Mouse (Mus musculus) midbrain, embryonic 14.5 days (tissue): ENCODE measurements around the gene Pitpnc1. TPM values are rescaled to one million over a fixed set of nuclear protein-coding genes. Genes with fewer than 3 reads are reported as not detected.

Experiments used
- ATAC-seq: fragments of 200-750 bp; cut with Nextera tagmentation; 2 replicates; pipeline ENCODE4 v1.8.0; 2017; ENCODE audit warnings: moderate number of reproducible peaks, moderate library complexity; ENCODE audit not compliant: low FRiP score, low TSS enrichment
- DNase-seq: peaks from one replicate; pipeline ENCODE4 v3.0.0-alpha.2; 2015
- H3K27ac ChIP-seq: fragments of 300-500 bp; sonication (generic); replicated peaks from 2 replicates; pipeline ENCODE4 v1.5.1; 2014; ENCODE audit warnings: mild to moderate bottlenecking, low read depth, low read length, moderate library complexity
- H3K27me3 ChIP-seq: fragments of 300-500 bp; sonication (generic); 2 replicates; pipeline ENCODE4 v1.6.1; 2014; ENCODE audit warnings: low read length, control low read depth, mixed read lengths; ENCODE audit not compliant: control insufficient read depth, insufficient read depth
- H3K36me3 ChIP-seq: fragments of 300-500 bp; sonication (generic); 2 replicates; pipeline ENCODE4 v1.6.1; 2014; ENCODE audit warnings: low read length, control low read depth; ENCODE audit not compliant: control insufficient read depth, insufficient read depth
- H3K4me1 ChIP-seq: fragments of 300-500 bp; sonication (generic); 2 replicates; pipeline ENCODE4 v1.6.1; 2014; ENCODE audit warnings: mild to moderate bottlenecking, antibody characterized with exemption, low read length, control low read depth; ENCODE audit not compliant: control insufficient read depth, insufficient read depth
- H3K4me2 ChIP-seq: fragments of 300-500 bp; sonication (generic); 2 replicates; pipeline ENCODE4 v1.6.1; 2014; ENCODE audit warnings: mild to moderate bottlenecking, low read length, moderate library complexity
- H3K4me3 ChIP-seq: fragments of 300-500 bp; sonication (generic); replicated peaks from 2 replicates; pipeline ENCODE4 v1.5.1; 2014; ENCODE audit warnings: low read depth, low read length
- H3K9ac ChIP-seq: fragments of 300-500 bp; sonication (generic); replicated peaks from 2 replicates; pipeline ENCODE4 v1.6.1; 2014; ENCODE audit warnings: mild to moderate bottlenecking, low read length, moderate library complexity
- H3K9me3 ChIP-seq: fragments of 300-500 bp; sonication (generic); 2 replicates; pipeline ENCODE4 v1.6.1; 2016; ENCODE audit warnings: low read length, control low read depth, mixed read lengths; ENCODE audit not compliant: control insufficient read depth
- WGBS: fragments of 180-500 bp; shearing (Covaris S2); extraction: QIAGEN DNeasy Blood & Tissue Kit; methylation state at CpG from one replicate; pipeline ENCODE4 v1.1.7; 2014; 5-methylcytosine and 5-hydroxymethylcytosine counted together
- polyA plus RNA-seq: library from polyadenylated mRNA; unstranded; fragments of >200 nt; fragmentation: Nextera tagmentation; extraction: Ambion mirVana; gene quantifications from 2 replicates; pipeline ENCODE4 v1.2.1, GENCODE M21; 2014

The Pitpnc1 gene
- polyA plus RNA-seq, 1 experiment from 2014 or later = 42.1 TPM

- H3K4me2 ChIP-seq = no peak overlapping the region
- H3K27ac ChIP-seq = no peak overlapping the region
- no peaks in the 10 kb centered on the region for H3K36me3 ChIP-seq
- no peak overlapping the region for H3K9ac ChIP-seq
- H3K4me3 ChIP-seq = no peak overlapping the region
- H3K27me3 ChIP-seq = no peaks in the 10 kb centered on the region
- DNase-seq = peak; percentile 44
- ATAC-seq = no peak
- H3K4me1 ChIP-seq = 0 out of 2 replicates have a peak, but pooled peaks cover 3% of the 10 kb centered on the region
- 69% methylated on average over 4 of the region's 4 CpGs for WGBS
- no peaks in the 10 kb centered on the region for H3K9me3 ChIP-seq
Observed at GRCm38 (mm10) chr11:107437723-107438122, 32.8 kb downstream of the Pitpnc1 start.

GRCm38 (mm10) chr11:107435776-107436449, 34.6 kb downstream of the Pitpnc1 start:
- Histone ChIP-seq H3K9me3 (no peaks in the 10 kb centered on the region), H3K4me1 (0 out of 2 replicates have a peak, but pooled peaks cover 3% of the 10 kb centered on the region), H3K27me3 (no peaks in the 10 kb centered on the region), H3K4me3 (no peak overlapping the region), H3K36me3 (no peaks in the 10 kb centered on the region), H3K9ac (no peak overlapping the region), H3K27ac (no peak overlapping the region), H3K4me2 (no peak overlapping the region)
- 94% methylated on average over 6 of the region's 6 CpGs for WGBS
- ATAC-seq = no peak
- DNase-seq = no peak

- DNase-seq (no peak), ATAC-seq (no peak)
- no peaks in the 10 kb centered on the region for H3K9me3 ChIP-seq
- no peak overlapping the region for H3K9ac ChIP-seq
- H3K27me3 ChIP-seq = no peaks in the 10 kb centered on the region
- H3K36me3 ChIP-seq = no peaks in the 10 kb centered on the region
- 88% methylated on average over 7 of the region's 7 CpGs for WGBS
- H3K4me3 ChIP-seq = no peak overlapping the region
- 0 out of 2 replicates have a peak, but pooled peaks cover 3% of the 10 kb centered on the region for H3K4me1 ChIP-seq
- no peak overlapping the region for H3K4me2 ChIP-seq
- no peak overlapping the region for H3K27ac ChIP-seq
Observed at GRCm38 (mm10) chr11:107431197-107431965, 39.1 kb downstream of the Pitpnc1 start.

- H3K4me1 ChIP-seq = no peaks in the 10 kb centered on the region
- no peak for DNase-seq
- no peaks in the 10 kb centered on the region for H3K27me3 ChIP-seq
- H3K27ac ChIP-seq = no peak overlapping the region
- no peaks in the 10 kb centered on the region for H3K36me3 ChIP-seq
- 96% methylated on average over 10 of the region's 10 CpGs for WGBS
- no peak overlapping the region for H3K4me2 ChIP-seq
- no peak overlapping the region for H3K4me3 ChIP-seq
- ATAC-seq = no peak
- no peak overlapping the region for H3K9ac ChIP-seq
- H3K9me3 ChIP-seq = no peaks in the 10 kb centered on the region
Observed at GRCm38 (mm10) chr11:107428011-107428410, 42.5 kb downstream of the Pitpnc1 start.

DNA sequence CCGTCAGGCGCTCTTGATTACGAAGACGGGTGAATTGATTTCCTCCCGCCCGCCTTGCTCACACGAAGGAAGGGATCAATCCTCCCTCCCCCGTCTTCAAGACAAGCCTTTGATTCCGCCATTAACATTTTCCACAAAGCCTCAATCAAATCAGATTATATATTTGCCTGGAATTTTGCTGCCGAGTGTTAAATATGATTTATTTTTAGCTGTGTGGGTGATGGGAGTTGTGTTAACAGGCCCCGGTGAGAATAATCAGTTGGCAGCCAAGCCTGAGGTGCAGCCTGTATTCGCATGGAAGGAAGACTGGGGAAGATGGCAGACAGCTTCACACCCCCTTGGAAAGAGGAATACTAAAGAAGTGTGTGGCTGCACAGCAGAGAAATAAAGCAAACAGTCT, 46.3 kb downstream of the Pitpnc1 start:
- DNase-seq (peak; percentile 40), ATAC-seq (no peak)
- 75% methylated on average over 12 of the region's 12 CpGs for WGBS
- H3K4me1 ChIP-seq = no peaks in the 10 kb centered on the region
- no peaks in the 10 kb centered on the region for H3K27me3 ChIP-seq
- H3K4me3 ChIP-seq = no peak overlapping the region
- no peak overlapping the region for H3K9ac ChIP-seq
- peak overlapping the region; percentile 52; the same call in 1 of the 2 replicates for H3K27ac ChIP-seq
- H3K4me2 ChIP-seq = no peak overlapping the region
- no peaks in the 10 kb centered on the region for H3K9me3 ChIP-seq
- H3K36me3 ChIP-seq = no peaks in the 10 kb centered on the region

DNA sequence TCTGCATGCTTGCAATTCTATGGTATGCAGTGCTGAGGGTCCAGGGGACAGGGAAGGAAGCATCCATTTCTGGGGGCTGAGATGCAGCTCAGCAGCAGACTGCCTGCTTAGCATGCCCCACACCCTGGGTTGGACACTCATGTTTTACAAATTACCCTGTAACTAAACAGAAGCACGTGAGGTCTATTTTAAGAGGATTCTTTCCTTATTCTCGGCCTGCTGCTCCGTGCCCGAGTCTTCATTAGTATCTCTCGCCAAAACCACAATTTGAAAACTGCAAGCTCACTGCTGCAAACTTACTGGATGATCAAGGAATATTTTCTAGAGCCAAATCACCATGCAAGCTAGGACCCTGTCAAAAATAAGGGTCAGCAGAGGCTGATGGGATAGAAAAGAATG, 48.1 kb downstream of the Pitpnc1 start:
- Histone ChIP-seq H3K9me3 (no peaks in the 10 kb centered on the region), H3K4me2 (no peak overlapping the region), H3K4me3 (no peak overlapping the region), H3K27me3 (no peaks in the 10 kb centered on the region), H3K27ac (no peak overlapping the region), H3K36me3 (no peaks in the 10 kb centered on the region), H3K4me1 (no peaks in the 10 kb centered on the region), H3K9ac (no peak overlapping the region)
- DNase-seq = peak; percentile 43
- ATAC-seq = no peak
- 58% methylated on average over 5 of the region's 5 CpGs for WGBS

- H3K27ac ChIP-seq = no peak overlapping the region
- no peak overlapping the region for H3K9ac ChIP-seq
- ATAC-seq = no peak
- H3K4me2 ChIP-seq = no peak overlapping the region
- 63% methylated on average over 5 of the region's 5 CpGs for WGBS
- no peaks in the 10 kb centered on the region for H3K27me3 ChIP-seq
- H3K4me1 ChIP-seq = 0 out of 2 replicates have a peak, but pooled peaks cover 2% of the 10 kb centered on the region
- no peaks in the 10 kb centered on the region for H3K9me3 ChIP-seq
- H3K36me3 ChIP-seq = no peaks in the 10 kb centered on the region
- no peak for DNase-seq
- H3K4me3 ChIP-seq = no peak overlapping the region
Observed at GRCm38 (mm10) chr11:107421751-107422355, 48.6 kb downstream of the Pitpnc1 start.

DNA sequence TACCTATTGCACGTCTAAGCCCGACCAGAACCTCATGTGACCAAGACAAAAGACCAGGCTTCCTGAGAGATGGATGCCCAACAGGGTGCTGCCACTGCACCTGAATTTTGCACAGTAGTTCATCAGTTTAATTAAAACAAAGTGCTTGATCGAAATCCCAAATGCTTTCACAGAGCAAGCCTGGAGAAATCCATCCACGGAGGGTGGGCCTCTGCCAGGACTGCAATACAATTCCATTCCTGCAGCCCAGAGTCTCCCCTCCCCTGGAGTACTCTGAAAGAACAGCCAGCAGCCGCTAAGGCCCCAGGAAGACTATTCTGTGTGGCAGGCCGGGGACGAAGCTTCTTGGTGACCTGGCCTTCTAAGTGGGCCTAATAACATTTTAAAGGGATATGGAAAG, 50.6 kb downstream of the Pitpnc1 start:
- peak overlapping the region; percentile 32; the same call in 1 of the 2 replicates for H3K27ac ChIP-seq
- 28% methylated on average over 7 of the region's 7 CpGs for WGBS
- H3K4me3 ChIP-seq = no peak overlapping the region
- no peaks in the 10 kb centered on the region for H3K36me3 ChIP-seq
- peaks cover 14% of the 10 kb centered on the region for H3K4me1 ChIP-seq
- H3K9me3 ChIP-seq = no peaks in the 10 kb centered on the region
- peak; percentile 47 for DNase-seq
- H3K27me3 ChIP-seq = no peaks in the 10 kb centered on the region
- H3K9ac ChIP-seq = no peak overlapping the region; the same call in 1 of the 2 replicates
- no peak overlapping the region for H3K4me2 ChIP-seq
- ATAC-seq = no peak
